Mouse (Mus musculus) ES-Bruce4 (cell line): ENCODE measurements around the gene Tmem190. TPM values are rescaled to one million over a fixed set of nuclear protein-coding genes. Genes with fewer than 3 reads are reported as not detected.
A peak's percentile ranks its signal among the peaks of the same experiment; 100 is the strongest.
"Not testable (repeated sequence)": the region's sequence is repeated elsewhere in the genome, so short reads cannot be mapped to it uniquely, and the experiment has no call there.

Source experiments
- H3K27ac ChIP-seq: 2 replicates; pipeline ENCODE4 v1.5.1; 2012; ENCODE audit warnings: low read length, inconsistent platforms; ENCODE audit not compliant: insufficient read depth
- H3K27me3 ChIP-seq: 2 replicates; pipeline ENCODE4 v1.6.1; 2012; ENCODE audit warnings: mild to moderate bottlenecking, low read length, inconsistent platforms; ENCODE audit not compliant: control insufficient read depth, poor library complexity, insufficient read depth, severe bottlenecking
- H3K36me3 ChIP-seq: 2 replicates; pipeline ENCODE4 v1.6.1; 2012; ENCODE audit warnings: inconsistent platforms, mild to moderate bottlenecking, low read length, moderate library complexity; ENCODE audit not compliant: control insufficient read depth, poor library complexity, insufficient read depth, severe bottlenecking
- H3K4me1 ChIP-seq: one replicate; pipeline ENCODE4 v1.8.1; 2011; ENCODE audit warnings: low read length; ENCODE audit not compliant: control insufficient read depth, insufficient read depth
- H3K4me3 ChIP-seq: 2 replicates; pipeline ENCODE4 v1.5.1; 2011; ENCODE audit warnings: low read depth, mild to moderate bottlenecking, low read length
- H3K9ac ChIP-seq: 2 replicates; pipeline ENCODE4 v1.6.1; 2012; ENCODE audit warnings: low read depth, mild to moderate bottlenecking, inconsistent platforms; ENCODE audit not compliant: poor library complexity, severe bottlenecking
- H3K9me3 ChIP-seq: replicated peaks from 2 replicates; pipeline ENCODE4 v1.6.1; 2012; ENCODE audit warnings: mild to moderate bottlenecking, low read length, inconsistent platforms; ENCODE audit not compliant: control insufficient read depth, poor library complexity, insufficient read depth, severe bottlenecking
- CTCF ChIP-seq: IDR thresholded peaks from one replicate; pipeline ENCODE4 v1.8.1; 2011; ENCODE audit warnings: low read depth, low read length
- EP300 ChIP-seq: IDR thresholded peaks from 2 replicates; pipeline ENCODE4 v1.6.1; 2011; ENCODE audit warnings: low read depth, low read length; ENCODE audit not compliant: insufficient read depth
- POLR2A ChIP-seq: IDR thresholded peaks from one replicate; pipeline ENCODE4 v1.8.1; 2011; ENCODE audit warnings: low read length; ENCODE audit not compliant: insufficient read depth
- polyA plus RNA-seq: library from polyadenylated mRNA; stranded (reverse); fragments of >200 nt; gene quantifications from 2 replicates; pipeline ENCODE4 v1.2.4, GENCODE M21; 2011; ENCODE audit warnings: low read depth; ENCODE audit not compliant: missing spikeins, insufficient read depth, insufficient read length

Gene Tmem190
- polyA plus RNA-seq, 1 experiment: not detected

- not testable (repeated sequence) for H3K27me3 ChIP-seq, H3K4me3 ChIP-seq, H3K9me3 ChIP-seq, H3K9ac ChIP-seq, H3K36me3 ChIP-seq
- peaks cover 24% of the 10 kb centered on the region for H3K4me1 ChIP-seq
- H3K27ac ChIP-seq: peak overlapping the region; percentile 82
- TF ChIP-seq EP300: peak; percentile 99
These were observed 38.2 kb downstream of the Tmem190 start for GRCm38 (mm10) chr7:4820925-4821324.

GRCm38 (mm10) chr7:4821690-4822089 lies 39.0 kb downstream of the Tmem190 start:
- H3K9ac ChIP-seq: no peak overlapping the region
- H3K4me1 ChIP-seq: peaks cover 27% of the 10 kb centered on the region
- no peaks in the 10 kb centered on the region for H3K27me3 ChIP-seq
- H3K36me3 ChIP-seq: no peaks in the 10 kb centered on the region
- peak overlapping the region; percentile 82 for H3K27ac ChIP-seq
- TF ChIP-seq CTCF: no peak
- no peak for TF ChIP-seq POLR2A
- no peak for TF ChIP-seq EP300
- H3K4me3 ChIP-seq: no peak overlapping the region
- no peaks in the 10 kb centered on the region for H3K9me3 ChIP-seq

- Histone ChIP-seq H3K9ac (0 out of 2 replicates have a peak overlapping the region, but pooled peaks have one; percentile 6), H3K27me3 (no peaks in the 10 kb centered on the region), H3K4me1 (peaks cover 28% of the 10 kb centered on the region), H3K36me3 (no peaks in the 10 kb centered on the region), H3K9me3 (no peaks in the 10 kb centered on the region), H3K27ac (peak overlapping the region; percentile 82), H3K4me3 (no peak overlapping the region)
- TF ChIP-seq CTCF (no peak), EP300 (peak; percentile 82; the same call in 1 of the 2 replicates)
These were observed 39.6 kb downstream of the Tmem190 start for GRCm38 (mm10) chr7:4822162-4822907.

GRCm38 (mm10) chr7:4825365-4825764 lies 42.6 kb downstream of the Tmem190 start:
- Histone ChIP-seq H3K27ac (peak overlapping the region; percentile 67; the same call in 1 of the 2 replicates), H3K9me3 (no peaks in the 10 kb centered on the region), H3K9ac (peak overlapping the region; percentile 5; the same call in 1 of the 2 replicates), H3K36me3 (no peaks in the 10 kb centered on the region), H3K27me3 (no peaks in the 10 kb centered on the region), H3K4me3 (peak overlapping the region; percentile 21; the same call in 1 of the 2 replicates), H3K4me1 (peaks cover 25% of the 10 kb centered on the region)
- TF ChIP-seq CTCF (no peak), POLR2A (no peak), EP300 (peak; percentile 90)

- H3K9me3 ChIP-seq: no peaks in the 10 kb centered on the region
- peak overlapping the region; percentile 11; the same call in 1 of the 2 replicates for H3K4me3 ChIP-seq
- H3K27ac ChIP-seq: no peak overlapping the region
- no peaks in the 10 kb centered on the region for H3K27me3 ChIP-seq
- H3K9ac ChIP-seq: no peak overlapping the region
- peaks cover 3% of the 10 kb centered on the region for H3K4me1 ChIP-seq
- no peaks in the 10 kb centered on the region for H3K36me3 ChIP-seq
- TF ChIP-seq CTCF (no peak), POLR2A (no peak), EP300 (no peak)
These were observed 47.7 kb downstream of the Tmem190 start for GRCm38 (mm10) chr7:4830476-4830875.

Other genes with a start within 250 kb of the Tmem190 start
- gene Syt5, start 235.4 kb upstream of the Tmem190 start, polyA plus RNA-seq: 4.3 and 4.9 TPM in 2 replicates
- not detected in 2 replicates for gene Ptprh, start 178.9 kb upstream of the Tmem190 start, polyA plus RNA-seq
- 3.8 and 5.5 TPM in 2 replicates for gene Tmem86b, start 151.5 kb upstream of the Tmem190 start, polyA plus RNA-seq
- gene Ppp6r1, start 123.9 kb upstream of the Tmem190 start, polyA plus RNA-seq: 58.6 and 66.3 TPM in 2 replicates
- 51.8 and 63.3 TPM in 2 replicates for gene Hspbp1, start 97.9 kb upstream of the Tmem190 start, polyA plus RNA-seq
- 10.9 TPM in 2 replicates for gene Brsk1, start 92.3 kb upstream of the Tmem190 start, polyA plus RNA-seq
- gene Tmem150b, start 57.7 kb upstream of the Tmem190 start, polyA plus RNA-seq: not detected in 2 replicates
- gene Kmt5c, start 42.8 kb upstream of the Tmem190 start, polyA plus RNA-seq: 69.0 and 72.3 TPM in 2 replicates
- gene Cox6b2, start 29.8 kb upstream of the Tmem190 start, polyA plus RNA-seq: 319 and 368 TPM in 2 replicates
- not detected in 2 replicates for gene Fam71e2, start 11.6 kb upstream of the Tmem190 start, polyA plus RNA-seq
- 1.4 and 1.9 TPM in 2 replicates for gene Il11, start 78 bp upstream of the Tmem190 start, polyA plus RNA-seq
- gene Tmem238, start 6.7 kb downstream of the Tmem190 start, polyA plus RNA-seq: 2.6 and 6.8 TPM in 2 replicates
- gene Rpl28, start 9.9 kb downstream of the Tmem190 start, polyA plus RNA-seq: 969 and 977 TPM in 2 replicates
- gene Ube2s, start 29.7 kb downstream of the Tmem190 start, polyA plus RNA-seq: 474 and 498 TPM in 2 replicates
- gene Shisa7, start 61.8 kb downstream of the Tmem190 start, polyA plus RNA-seq: 3.8 and 5.3 TPM in 2 replicates
- 3.8 and 4.2 TPM in 2 replicates for gene Isoc2b, start 87.3 kb downstream of the Tmem190 start, polyA plus RNA-seq
- gene Isoc2a, start 94.2 kb downstream of the Tmem190 start, polyA plus RNA-seq: 3.3 and 4.3 TPM in 2 replicates
- 1.1 TPM in 2 replicates for gene Gm36210, start 123.6 kb downstream of the Tmem190 start, polyA plus RNA-seq
- gene Zfp628, start 132.3 kb downstream of the Tmem190 start, polyA plus RNA-seq: 5.0 and 5.4 TPM in 2 replicates
- 2.2 and 3.3 TPM in 2 replicates for gene Nat14, start 139.1 kb downstream of the Tmem190 start, polyA plus RNA-seq
- gene Ssc5d, start 142.8 kb downstream of the Tmem190 start, polyA plus RNA-seq: 1.5 and 2.0 TPM in 2 replicates
- 0.48 and 1.0 TPM in 2 replicates for gene Sbk2, start 181.5 kb downstream of the Tmem190 start, polyA plus RNA-seq
- 0.25 and 0.55 TPM in 2 replicates for gene Sbk3, start 188.2 kb downstream of the Tmem190 start, polyA plus RNA-seq
- 7.6 and 10.9 TPM in 2 replicates for gene Zfp579, start 213.2 kb downstream of the Tmem190 start, polyA plus RNA-seq
- 2.5 and 4.7 TPM in 2 replicates for gene Zfp524, start 231.5 kb downstream of the Tmem190 start, polyA plus RNA-seq
- gene Fiz1, start 231.8 kb downstream of the Tmem190 start, polyA plus RNA-seq: 43.2 and 57.0 TPM in 2 replicates
- not detected in 2 replicates for gene Gm44973, start 232.6 kb downstream of the Tmem190 start, polyA plus RNA-seq
- 23.0 and 24.7 TPM in 2 replicates for gene Zfp865, start 237.4 kb downstream of the Tmem190 start, polyA plus RNA-seq
- gene Ccdc106, start 237.6 kb downstream of the Tmem190 start, polyA plus RNA-seq: 5.6 and 5.7 TPM in 2 replicates